Mouse (Mus musculus) heart, postnatal 0 days (tissue): ENCODE measurements around the gene Ptpn1. TPM values are rescaled to one million over a fixed set of nuclear protein-coding genes. Genes with fewer than 3 reads are reported as not detected.
A peak's percentile ranks its signal among the peaks of the same experiment; 100 is the strongest.

Experiments used
- ATAC-seq: fragments of 200-750 bp; cut with Nextera tagmentation; 2 replicates; pipeline ENCODE4 v1.8.0; 2017; ENCODE audit warnings: low read depth, moderate number of reproducible peaks, moderate library complexity; ENCODE audit not compliant: insufficient read depth
- DNase-seq: peaks from one replicate; pipeline ENCODE4 v3.0.0-alpha.2; 2016; ENCODE audit warnings: low spot score
- H3K27ac ChIP-seq: fragments of 300-500 bp; sonication (generic); 2 replicates; pipeline ENCODE4 v1.5.1; 2014; ENCODE audit warnings: low read depth, mild to moderate bottlenecking
- H3K27me3 ChIP-seq: fragments of 300-500 bp; sonication (generic); 2 replicates; pipeline ENCODE4 v1.6.1; 2014; ENCODE audit warnings: low read length, mixed read lengths; ENCODE audit not compliant: control insufficient read depth, insufficient read depth
- H3K36me3 ChIP-seq: fragments of 300-500 bp; sonication (generic); replicated peaks from 2 replicates; pipeline ENCODE4 v1.6.1; 2014; ENCODE audit warnings: low read length, mixed read lengths; ENCODE audit not compliant: control insufficient read depth, insufficient read depth
- H3K4me1 ChIP-seq: fragments of 300-500 bp; sonication (generic); 2 replicates; pipeline ENCODE4 v1.6.1; 2014; ENCODE audit warnings: antibody characterized with exemption; ENCODE audit not compliant: control insufficient read depth, insufficient read depth
- H3K4me2 ChIP-seq: fragments of 300-500 bp; sonication (generic); 2 replicates; pipeline ENCODE4 v1.6.1; 2014; ENCODE audit warnings: low read depth, mild to moderate bottlenecking, low read length, moderate library complexity
- H3K4me3 ChIP-seq: fragments of 300-500 bp; sonication (generic); 2 replicates; pipeline ENCODE4 v1.5.1; 2014; ENCODE audit warnings: low read depth, low read length
- H3K9ac ChIP-seq: fragments of 300-500 bp; sonication (generic); replicated peaks from 2 replicates; pipeline ENCODE4 v1.6.1; 2014; ENCODE audit warnings: low read depth, low read length, mixed read lengths
- H3K9me3 ChIP-seq: fragments of 300-500 bp; sonication (generic); replicated peaks from 2 replicates; pipeline ENCODE4 v1.6.1; 2016; ENCODE audit warnings: low read length; ENCODE audit not compliant: control insufficient read depth
- CTCF ChIP-seq: IDR thresholded peaks from 2 replicates; pipeline ENCODE4 v1.5.1; 2016; ENCODE audit warnings: antibody characterized with exemption, control low read depth, low read depth
- EP300 ChIP-seq: IDR thresholded peaks from 2 replicates; pipeline ENCODE4 v1.6.1; 2016; ENCODE audit warnings: antibody characterized with exemption, low read depth
- WGBS: fragments of 180-500 bp; shearing (Covaris S2); extraction: QIAGEN DNeasy Blood & Tissue Kit; methylation state at CpG from one replicate; pipeline ENCODE4 v1.1.7; 2014; 5-methylcytosine and 5-hydroxymethylcytosine counted together
- polyA plus RNA-seq: library from polyadenylated mRNA; unstranded; fragments of >200 nt; fragmentation: Nextera tagmentation; extraction: Ambion mirVana; gene quantifications from 2 replicates; pipeline ENCODE4 v1.2.1, GENCODE M21; 2015
- total RNA-seq: library from RNA; depleted of rRNA; stranded (reverse); fragments of >200 nt; gene quantifications from 2 replicates; pipeline ENCODE4 v1.2.3, GENCODE M21; 2014; ENCODE audit warnings: low replicate concordance

Ptpn1 gene
- total and polyA plus RNA-seq, 2 experiments from 2014 or later: 22.0 to 37.9 TPM

GRCm38 (mm10) chr2:168016951-168017391 is 85.1 kb downstream of the Ptpn1 start:
- Histone ChIP-seq H3K36me3 (no peaks in the 10 kb centered on the region), H3K9ac (no peak overlapping the region), H3K27ac (no peak overlapping the region), H3K4me2 (no peak overlapping the region), H3K4me1 (peaks cover 4% of the 10 kb centered on the region), H3K4me3 (no peak overlapping the region), H3K9me3 (no peaks in the 10 kb centered on the region), H3K27me3 (no peaks in the 10 kb centered on the region)
- 34% methylated on average over 5 of the region's 5 CpGs for WGBS
- peak; percentile 79 for TF ChIP-seq CTCF
- TF ChIP-seq EP300: no peak
- ATAC-seq: no peak
- peak; percentile 45 for DNase-seq

- peak; percentile 1; the same call in 1 of the 2 replicates for TF ChIP-seq CTCF
- TF ChIP-seq EP300: no peak
- Histone ChIP-seq H3K4me1 (peaks cover 4% of the 10 kb centered on the region), H3K9ac (no peak overlapping the region), H3K4me3 (no peak overlapping the region), H3K27me3 (no peaks in the 10 kb centered on the region), H3K36me3 (no peaks in the 10 kb centered on the region), H3K27ac (peak overlapping the region; percentile 63), H3K9me3 (no peaks in the 10 kb centered on the region), H3K4me2 (peak overlapping the region; percentile 1; the same call in 1 of the 2 replicates)
- ATAC-seq (peak; percentile 76), DNase-seq (peak; percentile 67)
- 22% methylated on average over 9 of the region's 9 CpGs for WGBS
Measured at GRCm38 (mm10) chr2:168019201-168019715, 87.4 kb downstream of the Ptpn1 start.

DNA sequence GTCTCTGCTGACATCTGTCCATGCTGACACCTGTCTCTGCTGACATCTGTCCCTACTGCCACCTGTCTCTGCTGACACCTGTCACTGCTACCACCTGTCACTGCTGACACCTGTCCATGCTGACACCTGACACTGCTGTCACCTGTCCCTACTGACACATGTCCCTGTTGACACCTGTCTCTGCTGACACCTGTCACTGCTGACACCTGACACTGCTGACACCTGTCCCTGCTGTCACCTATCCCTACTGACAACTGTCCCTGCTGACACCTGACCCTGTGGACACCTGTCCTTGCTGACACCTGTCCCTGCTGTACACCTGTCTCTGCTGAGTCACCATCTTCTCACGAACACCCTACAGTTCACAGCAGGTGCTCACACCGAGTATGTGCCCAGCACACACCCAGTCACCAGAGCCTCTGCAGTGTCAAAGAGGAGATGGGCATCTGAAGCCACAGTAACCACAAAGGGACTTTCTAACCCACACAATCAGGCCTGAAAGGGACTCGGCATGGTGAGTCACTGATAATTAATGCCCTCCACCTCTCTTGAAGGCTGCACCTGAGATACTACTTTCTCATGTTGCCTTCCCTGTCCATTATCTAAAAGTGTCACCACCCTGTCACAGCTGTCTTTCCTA is 92.0 kb downstream of the Ptpn1 start:
- Histone ChIP-seq H3K36me3 (no peaks in the 10 kb centered on the region), H3K4me2 (no peak overlapping the region), H3K9me3 (0 out of 2 replicates have a peak, but pooled peaks cover 4% of the 10 kb centered on the region), H3K9ac (no peak overlapping the region), H3K4me1 (peaks cover 10% of the 10 kb centered on the region), H3K27ac (no peak overlapping the region), H3K27me3 (no peaks in the 10 kb centered on the region), H3K4me3 (no peak overlapping the region)
- WGBS: 70% methylated on average over 3 of the region's 3 CpGs
- TF ChIP-seq EP300 (no peak), CTCF (no peak)
- DNase-seq: no peak
- no peak for ATAC-seq

GRCm38 (mm10) chr2:168025174-168025573 is 93.3 kb downstream of the Ptpn1 start:
- H3K27ac ChIP-seq: no peak overlapping the region
- no peaks in the 10 kb centered on the region for H3K27me3 ChIP-seq
- WGBS: 64% methylated on average over 12 of the region's 12 CpGs

DNA sequence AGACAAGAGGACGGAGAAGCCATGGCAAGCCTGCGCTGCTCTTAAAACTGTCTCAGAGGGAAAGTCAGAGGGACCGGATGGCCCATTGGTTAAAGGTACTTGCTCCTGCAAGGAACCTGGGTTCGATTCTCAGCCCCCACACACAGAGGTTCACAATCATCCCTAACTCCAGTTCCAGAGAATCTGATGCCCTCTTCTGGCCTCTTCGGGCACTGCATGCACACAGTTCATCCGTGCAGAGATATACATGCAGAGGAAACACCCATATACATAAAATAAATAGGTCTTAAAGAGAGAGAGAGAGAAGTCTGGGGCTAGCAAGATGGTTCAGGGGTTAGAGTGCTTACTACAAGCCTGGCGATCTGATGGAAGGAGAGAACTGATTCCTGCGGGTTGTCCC is 94.0 kb downstream of the Ptpn1 start:
- peaks cover 6% of the 10 kb centered on the region; the same call in 1 of the 2 replicates for H3K4me1 ChIP-seq
- H3K27me3 ChIP-seq: no peaks in the 10 kb centered on the region
- H3K9me3 ChIP-seq: 0 out of 2 replicates have a peak, but pooled peaks cover 4% of the 10 kb centered on the region
- no peak overlapping the region for H3K9ac ChIP-seq
- H3K4me2 ChIP-seq: no peak overlapping the region
- DNase-seq (no peak), ATAC-seq (no peak)
- 90% methylated on average over 8 of the region's 8 CpGs for WGBS
- TF ChIP-seq EP300 (no peak), CTCF (0 out of 2 replicates have a peak, but pooled peaks have one; percentile 12)
- H3K36me3 ChIP-seq: no peaks in the 10 kb centered on the region
- H3K27ac ChIP-seq: no peak overlapping the region
- no peak overlapping the region for H3K4me3 ChIP-seq

More at GRCm38 (mm10) chr2:168025174-168025573, 93.3 kb downstream of the Ptpn1 start:
- DNase-seq (peak; percentile 41), ATAC-seq (peak; percentile 35)
- Histone ChIP-seq H3K4me2 (no peak overlapping the region), H3K36me3 (no peaks in the 10 kb centered on the region), H3K4me3 (no peak overlapping the region), H3K9me3 (0 out of 2 replicates have a peak, but pooled peaks cover 4% of the 10 kb centered on the region), H3K4me1 (peaks cover 6% of the 10 kb centered on the region; the same call in 1 of the 2 replicates), H3K9ac (no peak overlapping the region)
- TF ChIP-seq EP300 (no peak), CTCF (no peak)
